Mouse (Mus musculus) ES-Bruce4 (cell line): Measurements from ENCODE around the gene Atg7. TPM values are rescaled to one million over a fixed set of nuclear protein-coding genes. Genes with fewer than 3 reads are reported as not detected.

Experiments
- H3K27ac ChIP-seq: 2 replicates; pipeline ENCODE4 v1.5.1; 2012; ENCODE audit warnings: low read length, inconsistent platforms; ENCODE audit not compliant: insufficient read depth
- H3K27me3 ChIP-seq: 2 replicates; pipeline ENCODE4 v1.6.1; 2012; ENCODE audit warnings: mild to moderate bottlenecking, low read length, inconsistent platforms; ENCODE audit not compliant: control insufficient read depth, poor library complexity, insufficient read depth, severe bottlenecking
- H3K36me3 ChIP-seq: 2 replicates; pipeline ENCODE4 v1.6.1; 2012; ENCODE audit warnings: inconsistent platforms, mild to moderate bottlenecking, low read length, moderate library complexity; ENCODE audit not compliant: control insufficient read depth, poor library complexity, insufficient read depth, severe bottlenecking
- H3K4me1 ChIP-seq: one replicate; pipeline ENCODE4 v1.8.1; 2011; ENCODE audit warnings: low read length; ENCODE audit not compliant: control insufficient read depth, insufficient read depth
- H3K4me3 ChIP-seq: 2 replicates; pipeline ENCODE4 v1.5.1; 2011; ENCODE audit warnings: low read depth, mild to moderate bottlenecking, low read length
- H3K9ac ChIP-seq: 2 replicates; pipeline ENCODE4 v1.6.1; 2012; ENCODE audit warnings: low read depth, mild to moderate bottlenecking, inconsistent platforms; ENCODE audit not compliant: poor library complexity, severe bottlenecking
- H3K9me3 ChIP-seq: replicated peaks from 2 replicates; pipeline ENCODE4 v1.6.1; 2012; ENCODE audit warnings: mild to moderate bottlenecking, low read length, inconsistent platforms; ENCODE audit not compliant: control insufficient read depth, poor library complexity, insufficient read depth, severe bottlenecking
- CTCF ChIP-seq: IDR thresholded peaks from one replicate; pipeline ENCODE4 v1.8.1; 2011; ENCODE audit warnings: low read depth, low read length
- EP300 ChIP-seq: IDR thresholded peaks from 2 replicates; pipeline ENCODE4 v1.6.1; 2011; ENCODE audit warnings: low read depth, low read length; ENCODE audit not compliant: insufficient read depth
- POLR2A ChIP-seq: IDR thresholded peaks from one replicate; pipeline ENCODE4 v1.8.1; 2011; ENCODE audit warnings: low read length; ENCODE audit not compliant: insufficient read depth
- polyA plus RNA-seq: library from polyadenylated mRNA; stranded (reverse); fragments of >200 nt; gene quantifications from 2 replicates; pipeline ENCODE4 v1.2.4, GENCODE M21; 2011; ENCODE audit warnings: low read depth; ENCODE audit not compliant: missing spikeins, insufficient read depth, insufficient read length

The Atg7 gene
- polyA plus RNA-seq, 1 experiment, result 18.0 TPM

DNA sequence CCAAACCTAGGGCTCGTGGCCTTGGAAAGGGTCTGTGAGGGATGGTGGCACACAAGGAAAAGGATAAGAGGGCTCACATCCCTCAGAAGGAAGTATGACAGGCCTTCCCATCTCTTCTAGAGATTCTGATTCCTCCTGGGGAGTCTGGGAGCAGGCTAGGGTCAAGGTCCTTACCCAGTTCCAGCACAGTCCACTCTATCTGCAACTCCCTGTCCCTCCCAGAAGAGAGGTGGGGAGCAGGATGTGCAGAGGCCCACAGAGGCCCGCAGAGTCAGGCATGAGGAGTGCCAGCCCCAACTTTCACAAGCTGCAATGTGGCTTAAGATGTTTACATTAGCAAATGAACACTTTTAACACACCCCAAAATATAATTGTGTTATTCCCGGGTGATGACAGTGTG is 212.7 kb downstream of the Atg7 start:
- Histone ChIP-seq H3K27ac (no peak overlapping the region), H3K4me1 (no peaks in the 10 kb centered on the region)

GRCm38 (mm10) chr6:114856501-114856900 is 213.6 kb downstream of the Atg7 start:
- no peaks in the 10 kb centered on the region for H3K9me3 ChIP-seq
- no peak overlapping the region for H3K27ac ChIP-seq
- H3K4me3 ChIP-seq, result no peak overlapping the region
- H3K4me1 ChIP-seq, result no peaks in the 10 kb centered on the region
- H3K27me3 ChIP-seq, result no peaks in the 10 kb centered on the region
- no peaks in the 10 kb centered on the region for H3K36me3 ChIP-seq
- no peak overlapping the region for H3K9ac ChIP-seq
- TF ChIP-seq CTCF (no peak), POLR2A (no peak), EP300 (no peak)

More for the DNA sequence above, 212.7 kb downstream of the Atg7 start:
- no peak overlapping the region for H3K4me3 ChIP-seq
- H3K27me3 ChIP-seq, result no peaks in the 10 kb centered on the region
- no peaks in the 10 kb centered on the region for H3K9me3 ChIP-seq
- TF ChIP-seq POLR2A (no peak), EP300 (no peak), CTCF (no peak)
- H3K36me3 ChIP-seq, result no peaks in the 10 kb centered on the region
- no peak overlapping the region for H3K9ac ChIP-seq

- Histone ChIP-seq H3K4me3 (no peak overlapping the region), H3K4me1 (no peaks in the 10 kb centered on the region), H3K27me3 (no peaks in the 10 kb centered on the region), H3K27ac (no peak overlapping the region), H3K9me3 (no peaks in the 10 kb centered on the region), H3K36me3 (no peaks in the 10 kb centered on the region), H3K9ac (no peak overlapping the region)
- no peak for TF ChIP-seq CTCF
- no peak for TF ChIP-seq POLR2A
Observed at GRCm38 (mm10) chr6:114857996-114858721, 215.3 kb downstream of the Atg7 start.

GRCm38 (mm10) chr6:114858722-114859053 is 215.8 kb downstream of the Atg7 start:
- Histone ChIP-seq H3K9ac (no peak overlapping the region), H3K27me3 (no peaks in the 10 kb centered on the region), H3K4me1 (no peaks in the 10 kb centered on the region), H3K36me3 (no peaks in the 10 kb centered on the region), H3K4me3 (no peak overlapping the region), H3K9me3 (no peaks in the 10 kb centered on the region), H3K27ac (no peak overlapping the region)
- TF ChIP-seq CTCF (no peak), EP300 (no peak), POLR2A (no peak)

DNA sequence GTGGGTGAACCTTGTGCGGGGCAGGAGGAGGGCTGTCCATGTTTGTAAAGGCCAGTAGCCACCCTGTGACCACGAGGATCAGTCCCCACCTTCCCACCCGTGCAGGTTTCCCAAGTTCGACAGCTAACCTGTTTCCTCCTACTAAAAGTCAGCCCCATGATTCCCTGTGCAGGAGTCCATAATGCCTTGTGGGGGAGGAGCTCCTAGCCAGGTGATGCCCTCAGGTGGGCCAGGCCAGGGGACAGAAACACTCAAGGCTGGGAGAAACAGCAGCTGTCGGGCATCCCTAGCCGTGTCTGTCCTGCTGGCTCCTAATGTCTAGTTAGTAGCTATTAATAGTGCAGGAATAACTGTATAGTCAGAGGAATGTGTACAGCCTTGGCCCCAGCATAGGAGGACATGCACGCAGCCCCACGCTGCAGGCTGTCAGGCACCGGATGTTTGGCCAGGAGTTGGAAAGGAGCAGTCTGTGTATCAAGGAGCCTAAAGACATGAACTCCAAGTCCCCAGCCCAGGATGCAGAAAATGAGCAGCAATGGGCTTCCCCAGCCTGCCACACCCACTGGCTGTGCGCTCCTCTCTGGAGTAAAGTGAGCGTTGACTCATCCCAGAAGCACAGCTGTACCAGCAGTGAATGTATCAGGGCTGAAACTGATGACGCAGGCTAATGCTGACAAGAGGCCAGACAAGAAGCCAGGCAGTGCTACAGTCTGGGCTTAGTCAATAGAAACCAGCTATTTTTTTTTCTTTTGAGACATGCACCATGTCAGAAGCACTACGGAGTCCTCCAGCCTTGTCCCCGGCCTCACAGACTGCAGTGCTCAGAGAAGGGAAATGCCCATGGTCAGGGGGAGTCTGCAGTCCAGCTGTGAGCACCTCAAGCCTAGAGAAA is 218.0 kb downstream of the Atg7 start:
- no peak overlapping the region for H3K27ac ChIP-seq

GRCm38 (mm10) chr6:114861591-114861990 is 218.7 kb downstream of the Atg7 start:
- no peaks in the 10 kb centered on the region for H3K4me1 ChIP-seq
- no peak overlapping the region for H3K27ac ChIP-seq
- no peak overlapping the region for H3K4me3 ChIP-seq
- H3K27me3 ChIP-seq, result no peaks in the 10 kb centered on the region
- H3K36me3 ChIP-seq, result no peaks in the 10 kb centered on the region
- TF ChIP-seq POLR2A (no peak), CTCF (no peak), EP300 (no peak)
- no peak overlapping the region for H3K9ac ChIP-seq
- no peaks in the 10 kb centered on the region for H3K9me3 ChIP-seq

More for the DNA sequence above, 218.0 kb downstream of the Atg7 start:
- Histone ChIP-seq H3K9me3 (no peaks in the 10 kb centered on the region), H3K27me3 (no peaks in the 10 kb centered on the region), H3K4me1 (no peaks in the 10 kb centered on the region), H3K4me3 (no peak overlapping the region), H3K9ac (no peak overlapping the region), H3K36me3 (no peaks in the 10 kb centered on the region)
- TF ChIP-seq POLR2A (no peak), CTCF (no peak), EP300 (no peak)
